Mouse (Mus musculus) forebrain, embryonic 16.5 days (tissue): ENCODE measurements around the gene Tns4. TPM values are rescaled to one million over a fixed set of nuclear protein-coding genes. Genes with fewer than 3 reads are reported as not detected.

Source experiments
- ATAC-seq: fragments of 200-750 bp; cut with Nextera tagmentation; 2 replicates; pipeline ENCODE4 v1.8.0; 2017; ENCODE audit warnings: mild to moderate bottlenecking, moderate library complexity
- H3K27ac ChIP-seq: fragments of 300-500 bp; sonication (generic); 2 replicates; pipeline ENCODE4 v1.5.1; 2014; ENCODE audit warnings: low read length, control low read depth
- H3K27me3 ChIP-seq: fragments of 300-500 bp; sonication (generic); replicated peaks from 2 replicates; pipeline ENCODE4 v1.6.1; 2014; ENCODE audit warnings: low read length; ENCODE audit not compliant: control insufficient read depth, insufficient read depth
- H3K36me3 ChIP-seq: fragments of 300-500 bp; sonication (generic); 2 replicates; pipeline ENCODE4 v1.6.1; 2014; ENCODE audit not compliant: control insufficient read depth, insufficient read depth
- H3K4me1 ChIP-seq: fragments of 300-500 bp; sonication (generic); replicated peaks from 2 replicates; pipeline ENCODE4 v1.6.1; 2014; ENCODE audit warnings: low read length; ENCODE audit not compliant: control insufficient read depth, insufficient read depth
- H3K4me2 ChIP-seq: fragments of 300-500 bp; sonication (generic); 2 replicates; pipeline ENCODE4 v1.6.1; 2014; ENCODE audit warnings: mild to moderate bottlenecking, low read length, control low read depth
- H3K4me3 ChIP-seq: fragments of 300-500 bp; sonication (generic); replicated peaks from 2 replicates; pipeline ENCODE4 v1.5.1; 2014; ENCODE audit warnings: mild to moderate bottlenecking, low read length, control low read depth
- H3K9ac ChIP-seq: fragments of 300-500 bp; sonication (generic); replicated peaks from 2 replicates; pipeline ENCODE4 v1.6.1; 2014; ENCODE audit warnings: low read depth, low read length, control low read depth
- H3K9me3 ChIP-seq: fragments of 300-500 bp; sonication (generic); 2 replicates; pipeline ENCODE4 v1.6.1; 2016; ENCODE audit warnings: low read length; ENCODE audit not compliant: control insufficient read depth
- WGBS: fragments of 180-500 bp; shearing (Covaris S2); extraction: QIAGEN DNeasy Blood & Tissue Kit; methylation state at CpG from one replicate; pipeline ENCODE4 v1.1.7; 2014; 5-methylcytosine and 5-hydroxymethylcytosine counted together
- polyA plus RNA-seq: library from polyadenylated mRNA; unstranded; fragments of >200 nt; fragmentation: Nextera tagmentation; extraction: Ambion mirVana; gene quantifications from 2 replicates; pipeline ENCODE4 v1.2.1, GENCODE M21; 2015

Tns4 gene
- polyA plus RNA-seq, 1 experiment from 2014 or later = not detected

DNA sequence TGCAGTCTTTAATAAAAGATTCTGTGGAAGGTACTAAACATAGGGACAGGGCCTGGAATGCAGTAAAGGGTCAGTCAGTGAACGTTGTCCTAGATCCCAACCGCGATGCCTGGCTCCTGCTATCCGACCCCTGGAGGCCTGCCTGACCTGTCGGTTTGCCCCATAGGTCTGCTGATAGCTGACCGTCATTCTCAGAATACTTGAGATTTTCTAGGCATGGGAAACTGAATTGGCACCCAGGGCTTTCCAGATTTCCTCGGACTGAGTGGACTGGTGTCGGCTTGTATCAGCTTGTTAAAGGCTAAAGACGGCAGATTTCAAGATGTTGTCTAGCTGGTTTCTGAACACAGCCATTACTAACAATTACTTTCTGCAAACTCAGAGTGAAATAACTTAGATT, 4.7 kb downstream of the Tns4 start:
- H3K4me2 ChIP-seq = no peak overlapping the region
- no peak overlapping the region for H3K4me3 ChIP-seq
- no peak overlapping the region for H3K9ac ChIP-seq
- H3K36me3 ChIP-seq = no peaks in the 10 kb centered on the region
- WGBS = 90% methylated on average over 9 of the region's 9 CpGs
- H3K4me1 ChIP-seq = no peaks in the 10 kb centered on the region
- H3K27me3 ChIP-seq = no peaks in the 10 kb centered on the region
- ATAC-seq = no peak
- H3K27ac ChIP-seq = no peak overlapping the region
- H3K9me3 ChIP-seq = no peaks in the 10 kb centered on the region

GRCm38 (mm10) chr11:99083516-99083915, 5.6 kb downstream of the Tns4 start:
- H3K27ac ChIP-seq = no peak overlapping the region
- H3K4me3 ChIP-seq = no peak overlapping the region
- ATAC-seq = no peak
- H3K27me3 ChIP-seq = no peaks in the 10 kb centered on the region
- H3K4me2 ChIP-seq = no peak overlapping the region
- H3K9ac ChIP-seq = no peak overlapping the region
- WGBS = 92% methylated on average over 8 of the region's 8 CpGs
- H3K9me3 ChIP-seq = no peaks in the 10 kb centered on the region
- H3K4me1 ChIP-seq = no peaks in the 10 kb centered on the region
- no peaks in the 10 kb centered on the region for H3K36me3 ChIP-seq

- no peak overlapping the region for H3K4me2 ChIP-seq
- H3K9ac ChIP-seq = no peak overlapping the region
- no peaks in the 10 kb centered on the region for H3K4me1 ChIP-seq
- no peaks in the 10 kb centered on the region for H3K36me3 ChIP-seq
- H3K9me3 ChIP-seq = no peaks in the 10 kb centered on the region
- H3K4me3 ChIP-seq = no peak overlapping the region
- H3K27me3 ChIP-seq = no peaks in the 10 kb centered on the region
- ATAC-seq = no peak
- 71% methylated on average over 8 of the region's 8 CpGs for WGBS
- no peak overlapping the region for H3K27ac ChIP-seq
Measured at GRCm38 (mm10) chr11:99082098-99082497, 7.0 kb downstream of the Tns4 start.

- no peak overlapping the region for H3K4me3 ChIP-seq
- no peak overlapping the region for H3K9ac ChIP-seq
- H3K27me3 ChIP-seq = no peaks in the 10 kb centered on the region
- H3K27ac ChIP-seq = no peak overlapping the region
- no peaks in the 10 kb centered on the region for H3K4me1 ChIP-seq
- H3K4me2 ChIP-seq = no peak overlapping the region
- ATAC-seq = no peak
- no peaks in the 10 kb centered on the region for H3K9me3 ChIP-seq
- H3K36me3 ChIP-seq = no peaks in the 10 kb centered on the region
- 79% methylated on average over 3 of the region's 3 CpGs for WGBS
Measured at GRCm38 (mm10) chr11:99081566-99081965, 7.5 kb downstream of the Tns4 start.

GRCm38 (mm10) chr11:99080902-99081543, 8.1 kb downstream of the Tns4 start:
- H3K4me2 ChIP-seq = no peak overlapping the region
- no peaks in the 10 kb centered on the region for H3K27me3 ChIP-seq
- H3K27ac ChIP-seq = no peak overlapping the region
- no peak for ATAC-seq
- WGBS = 90% methylated on average over 9 of the region's 9 CpGs
- no peak overlapping the region for H3K4me3 ChIP-seq
- H3K36me3 ChIP-seq = no peaks in the 10 kb centered on the region
- H3K9ac ChIP-seq = no peak overlapping the region
- no peaks in the 10 kb centered on the region for H3K4me1 ChIP-seq
- no peaks in the 10 kb centered on the region for H3K9me3 ChIP-seq

DNA sequence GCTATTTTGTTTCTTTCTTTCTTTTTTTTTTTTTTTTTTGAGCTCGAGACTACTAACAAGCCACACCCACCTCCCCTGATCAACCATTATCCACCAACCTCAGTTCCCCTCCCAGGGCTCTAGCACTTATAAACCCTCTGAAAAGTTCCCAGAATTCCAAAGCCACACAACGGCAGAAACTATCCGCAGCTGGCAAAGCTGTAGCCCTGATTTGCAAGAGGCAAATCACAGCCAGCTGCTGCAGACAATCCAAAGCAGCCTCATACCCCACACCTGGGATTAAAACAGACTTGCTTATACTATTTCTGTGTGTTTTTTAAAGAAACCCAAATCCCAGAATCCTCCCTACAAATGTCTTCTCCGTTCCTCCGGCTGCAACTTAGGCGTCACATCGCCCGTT, 11.2 kb downstream of the Tns4 start:
- Histone ChIP-seq H3K9ac (no peak overlapping the region), H3K27ac (no peak overlapping the region), H3K4me2 (no peak overlapping the region), H3K9me3 (no peaks in the 10 kb centered on the region), H3K4me1 (no peaks in the 10 kb centered on the region), H3K27me3 (no peaks in the 10 kb centered on the region), H3K36me3 (no peaks in the 10 kb centered on the region), H3K4me3 (no peak overlapping the region)
- ATAC-seq = no peak
- 87% methylated on average over 8 of the region's 8 CpGs for WGBS

- H3K4me1 ChIP-seq = no peaks in the 10 kb centered on the region
- H3K9me3 ChIP-seq = no peaks in the 10 kb centered on the region
- WGBS = 73% methylated on average over 5 of the region's 5 CpGs
- no peak overlapping the region for H3K27ac ChIP-seq
- no peaks in the 10 kb centered on the region for H3K27me3 ChIP-seq
- no peak overlapping the region for H3K9ac ChIP-seq
- no peak overlapping the region for H3K4me3 ChIP-seq
- H3K4me2 ChIP-seq = no peak overlapping the region
- ATAC-seq = no peak
- no peaks in the 10 kb centered on the region for H3K36me3 ChIP-seq
Measured at GRCm38 (mm10) chr11:99076744-99077319, 12.3 kb downstream of the Tns4 start.

- Histone ChIP-seq H3K4me2 (no peak overlapping the region), H3K27ac (no peak overlapping the region), H3K9ac (no peak overlapping the region), H3K4me3 (no peak overlapping the region), H3K9me3 (no peaks in the 10 kb centered on the region), H3K4me1 (no peaks in the 10 kb centered on the region), H3K36me3 (no peaks in the 10 kb centered on the region), H3K27me3 (no peaks in the 10 kb centered on the region)
- ATAC-seq = no peak
- WGBS = 70% methylated on average over 5 of the region's 5 CpGs
Measured at GRCm38 (mm10) chr11:99073781-99074180, 15.3 kb downstream of the Tns4 start.

DNA sequence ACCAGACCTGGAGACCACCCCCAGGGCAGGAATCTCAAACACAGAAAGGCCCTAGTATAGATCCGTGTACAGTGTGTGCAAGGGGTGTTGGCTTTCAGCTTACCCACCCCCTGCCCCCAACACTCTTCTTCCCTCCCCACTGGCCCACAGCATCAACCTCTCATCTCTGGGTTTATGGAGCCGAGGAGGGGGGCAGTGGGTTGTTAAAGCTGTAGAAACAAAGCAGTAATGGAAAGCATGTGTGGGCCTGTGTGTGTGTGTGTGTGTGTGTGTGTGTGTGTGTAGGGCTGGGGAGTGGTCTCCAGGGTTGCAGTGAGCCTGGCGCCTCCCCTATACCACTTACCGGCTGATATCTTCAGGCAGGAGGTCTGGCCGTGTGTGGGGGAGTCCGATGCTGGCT, 17.2 kb downstream of the Tns4 start:
- WGBS = 39% methylated on average over 6 of the region's 6 CpGs
- Histone ChIP-seq H3K4me1 (no peaks in the 10 kb centered on the region), H3K27me3 (no peaks in the 10 kb centered on the region), H3K27ac (no peak overlapping the region), H3K4me3 (no peak overlapping the region), H3K4me2 (no peak overlapping the region), H3K9me3 (no peaks in the 10 kb centered on the region), H3K36me3 (no peaks in the 10 kb centered on the region), H3K9ac (no peak overlapping the region)
- no peak for ATAC-seq

- ATAC-seq = no peak
- no peak overlapping the region for H3K27ac ChIP-seq
- H3K4me3 ChIP-seq = no peak overlapping the region
- H3K9me3 ChIP-seq = no peaks in the 10 kb centered on the region
- no peaks in the 10 kb centered on the region for H3K36me3 ChIP-seq
- no peaks in the 10 kb centered on the region for H3K4me1 ChIP-seq
- no peaks in the 10 kb centered on the region for H3K27me3 ChIP-seq
- H3K4me2 ChIP-seq = no peak overlapping the region
- WGBS = 78% methylated on average over 5 of the region's 5 CpGs
- H3K9ac ChIP-seq = no peak overlapping the region
Measured at GRCm38 (mm10) chr11:99068455-99068854, 20.7 kb downstream of the Tns4 start.
